Mouse (Mus musculus): Measurements from ENCODE around the gene Tex9.
"Not testable (repeated sequence)": the region's sequence is repeated elsewhere in the genome, so short reads cannot be mapped to it uniquely, and the experiment has no call there.

Tex9 gene

GRCm38 (mm10) chr9:72437822-72438701 is 54.0 kb downstream of the Tex9 start, which contains the start of gene Mns1:
Gene Mns1 (plus strand): TSS chr9:72438011.
- peak; percentile 82 for DNase-seq

DNA sequence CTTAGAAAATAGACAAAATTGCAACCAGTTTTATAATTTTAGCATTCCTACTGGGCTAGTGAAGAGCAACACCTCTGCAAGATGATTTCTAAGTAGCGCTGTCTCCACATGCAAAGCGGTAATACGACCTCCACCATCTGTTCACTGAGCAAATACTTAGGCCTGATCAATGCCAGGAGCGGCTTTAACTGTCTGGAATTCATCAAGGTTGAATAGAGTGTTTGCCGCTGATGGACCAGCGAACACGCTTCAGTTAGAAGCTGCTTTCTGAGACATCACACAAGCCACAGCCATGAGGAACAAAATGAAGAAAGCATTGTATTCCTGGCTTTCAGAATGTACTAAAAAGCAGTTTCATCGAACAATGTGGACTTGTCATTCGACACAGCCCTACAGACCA is 57.1 kb downstream of the Tex9 start:
- no peak for DNase-seq

- no peak for DNase-seq
These were observed 64.2 kb downstream of the Tex9 start for GRCm38 (mm10) chr9:72427861-72428260.

- no peak for DNase-seq
These were observed 66.6 kb downstream of the Tex9 start for GRCm38 (mm10) chr9:72425300-72425850.

- DNase-seq = no peak
These were observed 69.3 kb downstream of the Tex9 start for GRCm38 (mm10) chr9:72422753-72423152.

- no peak for DNase-seq
These were observed 69.7 kb downstream of the Tex9 start for GRCm38 (mm10) chr9:72422284-72422683.

DNA sequence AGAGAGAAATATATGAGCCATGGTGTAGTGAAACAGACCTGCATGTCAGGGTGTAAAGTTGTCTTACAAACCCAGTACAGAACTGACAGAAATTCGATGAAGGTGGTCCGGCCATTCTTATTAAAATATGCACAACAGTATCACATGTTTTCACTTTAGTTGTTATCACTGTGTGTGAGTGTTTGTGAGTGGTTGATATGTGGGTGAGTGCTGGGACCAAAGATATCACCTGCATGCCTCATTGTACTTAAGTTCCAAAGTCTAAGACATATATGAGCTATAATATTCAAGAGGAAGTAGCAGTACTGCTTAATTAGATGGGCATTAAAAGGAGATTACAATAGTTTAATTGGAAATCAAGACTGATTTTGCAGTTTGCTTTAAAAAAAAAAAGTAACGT is 71.5 kb downstream of the Tex9 start:
- no peak for DNase-seq

- no peak for DNase-seq
These were observed 73.6 kb downstream of the Tex9 start for GRCm38 (mm10) chr9:72418443-72418842.

DNA sequence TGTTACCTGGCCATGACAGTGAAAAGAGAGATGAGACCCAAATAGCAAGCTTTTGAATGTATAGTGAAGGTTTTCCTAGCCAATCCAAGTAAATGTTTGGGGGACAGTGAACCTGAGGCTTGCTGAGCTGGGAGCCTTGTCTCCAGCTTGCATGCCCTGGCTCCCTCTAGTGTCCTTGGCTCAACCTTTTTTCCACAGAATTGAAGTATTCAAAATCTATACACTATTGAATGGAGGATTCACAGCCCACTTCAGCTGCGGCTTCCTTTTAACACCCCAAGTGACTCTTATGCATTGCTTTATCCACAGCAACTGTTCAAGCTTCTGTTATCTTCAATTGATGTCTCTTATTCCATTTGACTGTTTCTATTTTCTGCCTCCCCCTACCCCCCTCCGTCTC is 80.3 kb downstream of the Tex9 start:
- no peak for DNase-seq

DNA sequence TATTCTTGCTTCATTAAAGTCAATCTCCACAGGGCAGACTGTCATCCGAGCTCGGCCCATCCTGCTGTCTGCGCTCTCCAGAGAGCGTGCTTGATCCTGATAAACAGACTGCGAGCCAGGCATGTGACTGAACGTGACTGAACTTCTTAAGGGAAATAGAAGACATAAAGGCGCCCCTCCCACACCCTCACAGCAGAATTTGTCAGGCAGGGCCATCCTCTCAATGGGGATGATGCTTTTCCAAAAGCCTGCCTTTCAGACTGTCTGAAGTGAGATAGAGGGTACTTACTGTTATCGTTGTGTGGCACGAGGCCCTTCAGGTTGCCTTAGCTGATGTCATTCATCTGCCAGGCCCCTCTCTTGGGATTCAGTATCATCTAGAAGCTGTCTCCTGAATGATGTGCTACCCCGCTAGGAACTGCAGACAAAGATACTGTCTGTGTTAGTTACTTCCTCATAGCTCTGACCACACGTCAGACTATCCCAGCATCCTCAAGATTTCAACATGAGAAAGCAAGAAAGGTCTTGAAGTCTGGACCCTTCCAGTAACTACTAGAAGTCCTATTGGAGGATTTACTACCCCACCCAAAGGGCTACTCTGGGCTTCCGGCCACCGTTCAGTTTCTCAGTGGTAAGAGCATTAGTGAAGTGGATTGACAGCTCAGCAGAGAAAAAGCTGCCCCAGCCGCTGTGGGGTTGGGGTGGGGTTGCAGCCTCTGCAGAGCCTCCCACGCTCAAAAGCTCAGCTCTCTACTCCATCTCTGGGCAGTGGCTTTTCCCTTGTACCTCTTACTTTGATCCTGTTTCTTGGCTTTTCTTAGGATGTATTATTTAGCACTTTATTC is 82.4 kb downstream of the Tex9 start:
- no peak for DNase-seq

GRCm38 (mm10) chr9:72408131-72408586 is 83.9 kb downstream of the Tex9 start:
- peak; percentile 57 for DNase-seq

- DNase-seq = no peak
These were observed 86.0 kb downstream of the Tex9 start for GRCm38 (mm10) chr9:72405882-72406638.

GRCm38 (mm10) chr9:72404934-72405333 is 87.1 kb downstream of the Tex9 start:
- DNase-seq = no peak

GRCm38 (mm10) chr9:72404446-72404845 is 87.6 kb downstream of the Tex9 start:
- no peak for DNase-seq

DNA sequence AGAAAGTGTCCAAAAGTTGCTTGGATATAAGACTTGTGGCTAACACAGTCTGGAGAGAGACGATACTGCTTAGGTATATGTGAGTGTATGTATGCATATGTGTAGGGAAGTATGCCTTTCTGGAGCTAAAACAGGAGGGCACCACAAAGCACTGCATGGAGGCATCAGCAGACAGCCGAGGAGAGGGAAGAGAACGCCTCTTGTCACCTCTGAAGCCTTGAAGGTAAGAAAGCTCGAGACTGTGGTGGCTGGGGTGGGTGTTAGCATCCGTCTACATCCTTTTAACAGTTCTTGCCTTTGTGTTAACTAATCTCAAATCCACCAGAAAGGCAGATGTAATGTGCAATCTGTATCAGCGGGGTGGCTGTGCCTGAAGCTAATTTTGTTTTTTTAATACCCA is 88.6 kb downstream of the Tex9 start:
- no peak for DNase-seq

DNA sequence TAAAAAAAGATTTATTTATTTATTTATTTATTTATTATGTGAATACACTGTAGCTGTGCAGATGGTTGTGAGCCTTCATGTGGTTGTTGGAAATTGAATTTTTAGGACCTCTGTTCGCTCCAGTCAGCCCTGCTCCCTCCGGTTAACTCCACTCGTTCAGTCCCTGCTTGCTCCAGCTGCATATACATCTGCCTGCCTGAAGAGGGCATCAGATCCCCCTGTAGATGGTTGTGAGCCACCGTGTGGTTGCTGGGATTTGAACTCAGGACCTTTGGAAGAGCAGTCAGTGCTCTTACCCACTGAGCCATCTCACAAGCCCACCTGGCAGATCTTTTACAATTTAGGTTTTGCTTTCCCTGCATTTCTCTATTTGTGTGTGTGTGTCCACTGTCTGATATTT is 90.2 kb downstream of the Tex9 start:
- not testable (repeated sequence) for DNase-seq

Measured in cerebellum, adult 11-12 months (tissue).